Mouse (Mus musculus) spleen, postnatal 10 days (tissue): Measurements from ENCODE around the gene Ugcg.
A peak's percentile ranks its signal among the peaks of the same experiment; 100 is the strongest.

Experiments used
- DNase-seq, 2 experiments: peaks; one replicate each; pipeline ENCODE4 v3.0.0; 2021 to 2022; ENCODE audit warnings: low spot score in 2 of 2

Gene Ugcg

GRCm38 (mm10) chr4:59224889-59225288 lies 35.8 kb downstream of the Ugcg start:
- peak in 1 of 2 experiments; percentile 36 for DNase-seq

- no peak for DNase-seq
Measured at GRCm38 (mm10) chr4:59227047-59227446, 38.0 kb downstream of the Ugcg start.

GRCm38 (mm10) chr4:59228951-59229350 lies 39.9 kb downstream of the Ugcg start:
- DNase-seq: no peak

- no peak for DNase-seq
Measured at GRCm38 (mm10) chr4:59231266-59232055, 42.4 kb downstream of the Ugcg start.

- no peak for DNase-seq
Measured at GRCm38 (mm10) chr4:59234014-59234413, 45.0 kb downstream of the Ugcg start.

- no peak for DNase-seq
Measured at GRCm38 (mm10) chr4:59234451-59235216, 45.6 kb downstream of the Ugcg start.

GRCm38 (mm10) chr4:59236362-59236761 lies 47.3 kb downstream of the Ugcg start:
- DNase-seq: no peak

GRCm38 (mm10) chr4:59238641-59239311 lies 49.7 kb downstream of the Ugcg start:
- peak in 1 of 2 experiments; percentile 54 for DNase-seq

- DNase-seq: no peak
Measured at GRCm38 (mm10) chr4:59239312-59239728, 50.3 kb downstream of the Ugcg start.

GRCm38 (mm10) chr4:59240160-59240559 lies 51.1 kb downstream of the Ugcg start:
- no peak for DNase-seq

- no peak for DNase-seq
Measured at GRCm38 (mm10) chr4:59241096-59241495, 52.0 kb downstream of the Ugcg start.

GRCm38 (mm10) chr4:59242221-59242620 lies 53.2 kb downstream of the Ugcg start:
- DNase-seq: no peak

- peak in 1 of 2 experiments; percentile 25 for DNase-seq
Measured at GRCm38 (mm10) chr4:59243802-59244493, 54.9 kb downstream of the Ugcg start.

- DNase-seq: peak in 1 of 2 experiments; percentile 18
Measured at GRCm38 (mm10) chr4:59244791-59245555, 55.9 kb downstream of the Ugcg start.

GRCm38 (mm10) chr4:59245776-59246175 lies 56.7 kb downstream of the Ugcg start:
- DNase-seq: peak in 1 of 2 experiments; percentile 25

GRCm38 (mm10) chr4:59247545-59247944 lies 58.5 kb downstream of the Ugcg start:
- no peak for DNase-seq

- DNase-seq: no peak
Measured at GRCm38 (mm10) chr4:59248035-59248434, 59.0 kb downstream of the Ugcg start.

- peak in 1 of 2 experiments; percentile 5 for DNase-seq
Measured at GRCm38 (mm10) chr4:59252386-59253054, 63.5 kb downstream of the Ugcg start.

- DNase-seq: peak in 1 of 2 experiments; percentile 19
Measured at GRCm38 (mm10) chr4:59253055-59253434, 64.0 kb downstream of the Ugcg start.

- DNase-seq: no peak
Measured at GRCm38 (mm10) chr4:59254397-59254796, 65.3 kb downstream of the Ugcg start.
